Mouse (Mus musculus): Measurements from ENCODE around the gene Pepd. TPM values are rescaled to one million over a fixed set of nuclear protein-coding genes. Genes with fewer than 3 reads are reported as not detected.

Pepd gene
- 61.8 and 64.7 TPM in 2 replicates for polyA plus RNA-seq (2014; fragmentation: Nextera tagmentation; extraction: Ambion mirVana)

- H3K4me1 ChIP-seq (ENCODE audit: control insufficient read depth, insufficient read depth, low read length) = peaks cover 4% of the 10 kb centered on the region; the same call in 1 of the 2 replicates
- DNase-seq (ENCODE audit: low spot score) (peak; percentile 95), ATAC-seq (peak; percentile 96)
- no peaks in the 10 kb centered on the region for H3K9me3 ChIP-seq (replicated peaks; ENCODE audit: control insufficient read depth, low read length)
- H3K9ac ChIP-seq (ENCODE audit: low read length) = peak within 1 kb of the TSS; percentile 79
- peak within 1 kb of the TSS; percentile 91 for H3K4me2 ChIP-seq (ENCODE audit: low read length)
- no peaks in the 10 kb centered on the region for H3K27me3 ChIP-seq (replicated peaks; ENCODE audit: control insufficient read depth, insufficient read depth, low read length)
- no peaks in the 10 kb centered on the region for H3K36me3 ChIP-seq (ENCODE audit: control insufficient read depth, insufficient read depth, low read length)
- peak within 1 kb of the TSS; percentile 82 for H3K4me3 ChIP-seq (ENCODE audit: low read depth, low read length)
- H3K27ac ChIP-seq (ENCODE audit: low read depth, low read length) = no peak within 1 kb of the TSS
- 7% methylated on average over 43 of the region's 44 CpGs for WGBS
These were observed at the start of gene Pepd for GRCm38 (mm10) chr7:34911919-34912897. Gene Pepd (plus strand): TSS chr7:34912379.

- 67% methylated on average over 6 of the region's 6 CpGs for WGBS
- H3K36me3 ChIP-seq (ENCODE audit: control insufficient read depth, insufficient read depth, low read length) = no peaks in the 10 kb centered on the region
- no peak overlapping the region for H3K9ac ChIP-seq (ENCODE audit: low read length)
- no peak overlapping the region for H3K27ac ChIP-seq (ENCODE audit: low read depth, low read length)
- no peak overlapping the region for H3K4me2 ChIP-seq (ENCODE audit: low read length)
- H3K9me3 ChIP-seq (replicated peaks; ENCODE audit: control insufficient read depth, low read length) = no peaks in the 10 kb centered on the region
- no peaks in the 10 kb centered on the region for H3K27me3 ChIP-seq (replicated peaks; ENCODE audit: control insufficient read depth, insufficient read depth, low read length)
- H3K4me3 ChIP-seq (ENCODE audit: low read depth, low read length) = no peak overlapping the region
- ATAC-seq = no peak
- peaks cover 16% of the 10 kb centered on the region for H3K4me1 ChIP-seq (ENCODE audit: control insufficient read depth, insufficient read depth, low read length)
- no peak for DNase-seq (ENCODE audit: low spot score)
These were observed 44.9 kb upstream of the Pepd start for GRCm38 (mm10) chr7:34867289-34867688.

GRCm38 (mm10) chr7:34869693-34870092, 42.5 kb upstream of the Pepd start:
- 0 out of 2 replicates have a peak overlapping the region, but pooled peaks have one; percentile 29 for H3K9ac ChIP-seq (ENCODE audit: low read length)
- H3K4me3 ChIP-seq (ENCODE audit: low read depth, low read length) = no peak overlapping the region
- H3K27me3 ChIP-seq (replicated peaks; ENCODE audit: control insufficient read depth, insufficient read depth, low read length) = no peaks in the 10 kb centered on the region
- H3K27ac ChIP-seq (ENCODE audit: low read depth, low read length) = peak overlapping the region; percentile 87
- H3K4me2 ChIP-seq (ENCODE audit: low read length) = peak overlapping the region; percentile 29
- ATAC-seq (peak; percentile 95), DNase-seq (ENCODE audit: low spot score) (peak; percentile 93)
- H3K9me3 ChIP-seq (replicated peaks; ENCODE audit: control insufficient read depth, low read length) = no peaks in the 10 kb centered on the region
- peaks cover 16% of the 10 kb centered on the region for H3K4me1 ChIP-seq (ENCODE audit: control insufficient read depth, insufficient read depth, low read length)
- no peaks in the 10 kb centered on the region for H3K36me3 ChIP-seq (ENCODE audit: control insufficient read depth, insufficient read depth, low read length)
- WGBS = 10% methylated on average over 13 of the region's 13 CpGs

GRCm38 (mm10) chr7:34876787-34877186, 35.4 kb upstream of the Pepd start:
- ATAC-seq = no peak

GRCm38 (mm10) chr7:34877820-34878219, 34.4 kb upstream of the Pepd start:
- Histone ChIP-seq H3K27me3 (replicated peaks; ENCODE audit: control insufficient read depth, insufficient read depth, low read length) (no peaks in the 10 kb centered on the region), H3K9me3 (replicated peaks; ENCODE audit: control insufficient read depth, low read length) (no peaks in the 10 kb centered on the region), H3K9ac (ENCODE audit: low read length) (no peak overlapping the region), H3K4me1 (ENCODE audit: control insufficient read depth, insufficient read depth, low read length) (no peaks in the 10 kb centered on the region), H3K4me3 (ENCODE audit: low read depth, low read length) (no peak overlapping the region), H3K27ac (ENCODE audit: low read depth, low read length) (peak overlapping the region; percentile 0; the same call in 1 of the 2 replicates), H3K36me3 (ENCODE audit: control insufficient read depth, insufficient read depth, low read length) (no peaks in the 10 kb centered on the region), H3K4me2 (ENCODE audit: low read length) (no peak overlapping the region)
- WGBS = 55% methylated on average over 7 of the region's 7 CpGs
- DNase-seq (ENCODE audit: low spot score) (peak; percentile 25), ATAC-seq (no peak)

More at GRCm38 (mm10) chr7:34876787-34877186, 35.4 kb upstream of the Pepd start:
- Histone ChIP-seq H3K36me3 (ENCODE audit: control insufficient read depth, insufficient read depth, low read length) (no peaks in the 10 kb centered on the region), H3K27ac (ENCODE audit: low read depth, low read length) (no peak overlapping the region), H3K4me2 (ENCODE audit: low read length) (no peak overlapping the region), H3K9me3 (replicated peaks; ENCODE audit: control insufficient read depth, low read length) (no peaks in the 10 kb centered on the region), H3K27me3 (replicated peaks; ENCODE audit: control insufficient read depth, insufficient read depth, low read length) (no peaks in the 10 kb centered on the region), H3K9ac (ENCODE audit: low read length) (no peak overlapping the region), H3K4me3 (ENCODE audit: low read depth, low read length) (no peak overlapping the region), H3K4me1 (ENCODE audit: control insufficient read depth, insufficient read depth, low read length) (no peaks in the 10 kb centered on the region)
- no peak for DNase-seq (ENCODE audit: low spot score)
- 64% methylated on average over 7 of the region's 7 CpGs for WGBS

- Histone ChIP-seq H3K36me3 (ENCODE audit: control insufficient read depth, insufficient read depth, low read length) (no peaks in the 10 kb centered on the region), H3K4me1 (ENCODE audit: control insufficient read depth, insufficient read depth, low read length) (no peaks in the 10 kb centered on the region), H3K9ac (ENCODE audit: low read length) (no peak overlapping the region), H3K9me3 (replicated peaks; ENCODE audit: control insufficient read depth, low read length) (no peaks in the 10 kb centered on the region), H3K27me3 (replicated peaks; ENCODE audit: control insufficient read depth, insufficient read depth, low read length) (no peaks in the 10 kb centered on the region), H3K4me2 (ENCODE audit: low read length) (no peak overlapping the region), H3K4me3 (ENCODE audit: low read depth, low read length) (no peak overlapping the region), H3K27ac (ENCODE audit: low read depth, low read length) (peak overlapping the region; percentile 5; the same call in 1 of the 2 replicates)
- ATAC-seq (no peak), DNase-seq (ENCODE audit: low spot score) (no peak)
- WGBS = 77% methylated on average over 6 of the region's 6 CpGs
These were observed 23.7 kb upstream of the Pepd start for GRCm38 (mm10) chr7:34888441-34888840.

GRCm38 (mm10) chr7:34888891-34889290, 23.3 kb upstream of the Pepd start:
- Histone ChIP-seq H3K4me1 (ENCODE audit: control insufficient read depth, insufficient read depth, low read length) (no peaks in the 10 kb centered on the region), H3K9ac (ENCODE audit: low read length) (no peak overlapping the region), H3K9me3 (replicated peaks; ENCODE audit: control insufficient read depth, low read length) (no peaks in the 10 kb centered on the region), H3K4me2 (ENCODE audit: low read length) (no peak overlapping the region), H3K27ac (ENCODE audit: low read depth, low read length) (0 out of 2 replicates have a peak overlapping the region, but pooled peaks have one; percentile 5), H3K4me3 (ENCODE audit: low read depth, low read length) (no peak overlapping the region), H3K27me3 (replicated peaks; ENCODE audit: control insufficient read depth, insufficient read depth, low read length) (no peaks in the 10 kb centered on the region), H3K36me3 (ENCODE audit: control insufficient read depth, insufficient read depth, low read length) (no peaks in the 10 kb centered on the region)
- DNase-seq (ENCODE audit: low spot score) (peak; percentile 72), ATAC-seq (peak; percentile 54; the same call in 1 of the 2 replicates)
- 48% methylated on average over 12 of the region's 12 CpGs for WGBS

GRCm38 (mm10) chr7:34892845-34893244, 19.3 kb upstream of the Pepd start:
- no peaks in the 10 kb centered on the region for H3K9me3 ChIP-seq (replicated peaks; ENCODE audit: control insufficient read depth, low read length)
- H3K4me2 ChIP-seq (ENCODE audit: low read length) = no peak overlapping the region
- WGBS = 94% methylated on average over 1 of the region's 1 CpGs
- no peaks in the 10 kb centered on the region for H3K36me3 ChIP-seq (ENCODE audit: control insufficient read depth, insufficient read depth, low read length)
- H3K27me3 ChIP-seq (replicated peaks; ENCODE audit: control insufficient read depth, insufficient read depth, low read length) = no peaks in the 10 kb centered on the region
- DNase-seq (ENCODE audit: low spot score) = no peak
- no peak overlapping the region for H3K27ac ChIP-seq (ENCODE audit: low read depth, low read length)
- H3K4me1 ChIP-seq (ENCODE audit: control insufficient read depth, insufficient read depth, low read length) = peaks cover 8% of the 10 kb centered on the region
- no peak overlapping the region for H3K9ac ChIP-seq (ENCODE audit: low read length)
- no peak for ATAC-seq
- H3K4me3 ChIP-seq (ENCODE audit: low read depth, low read length) = no peak overlapping the region

- H3K27me3 ChIP-seq (replicated peaks; ENCODE audit: control insufficient read depth, insufficient read depth, low read length) = no peaks in the 10 kb centered on the region
- peaks cover 8% of the 10 kb centered on the region for H3K4me1 ChIP-seq (ENCODE audit: control insufficient read depth, insufficient read depth, low read length)
- no peak overlapping the region for H3K4me3 ChIP-seq (ENCODE audit: low read depth, low read length)
- H3K4me2 ChIP-seq (ENCODE audit: low read length) = no peak overlapping the region
- H3K36me3 ChIP-seq (ENCODE audit: control insufficient read depth, insufficient read depth, low read length) = no peaks in the 10 kb centered on the region
- H3K27ac ChIP-seq (ENCODE audit: low read depth, low read length) = no peak overlapping the region
- DNase-seq (ENCODE audit: low spot score) (no peak), ATAC-seq (no peak)
- H3K9ac ChIP-seq (ENCODE audit: low read length) = no peak overlapping the region
- 84% methylated on average over 3 of the region's 4 CpGs for WGBS
- no peaks in the 10 kb centered on the region for H3K9me3 ChIP-seq (replicated peaks; ENCODE audit: control insufficient read depth, low read length)
These were observed 15.7 kb upstream of the Pepd start for GRCm38 (mm10) chr7:34896461-34896860.
